Mouse (Mus musculus): ENCODE measurements around the gene Rp9.

The Rp9 gene

DNA sequence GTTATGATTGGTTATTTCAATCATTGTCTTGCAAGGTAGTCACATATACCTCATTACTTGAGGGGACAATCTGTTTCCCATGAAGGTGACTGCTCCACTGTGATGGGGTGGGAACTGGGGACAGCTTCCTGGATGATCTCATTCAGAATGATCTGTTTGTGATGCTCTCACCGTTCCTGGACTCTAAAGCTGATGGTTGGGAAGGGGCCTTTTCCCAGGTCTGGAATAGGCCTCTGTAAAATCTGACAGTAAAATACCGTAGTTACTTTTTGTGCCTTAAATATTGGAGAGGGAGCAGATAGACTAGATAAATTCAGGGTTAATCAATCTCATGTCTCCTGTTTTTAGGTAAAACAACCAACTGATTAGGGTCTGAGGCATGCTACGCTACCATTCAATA lies at the start of gene Rp9:
TSS of gene Rp9 (minus strand) at position 101 of the 400 bp plus-strand sequence.
- no peak for ATAC-seq (ENCODE audit: low TSS enrichment)

DNA sequence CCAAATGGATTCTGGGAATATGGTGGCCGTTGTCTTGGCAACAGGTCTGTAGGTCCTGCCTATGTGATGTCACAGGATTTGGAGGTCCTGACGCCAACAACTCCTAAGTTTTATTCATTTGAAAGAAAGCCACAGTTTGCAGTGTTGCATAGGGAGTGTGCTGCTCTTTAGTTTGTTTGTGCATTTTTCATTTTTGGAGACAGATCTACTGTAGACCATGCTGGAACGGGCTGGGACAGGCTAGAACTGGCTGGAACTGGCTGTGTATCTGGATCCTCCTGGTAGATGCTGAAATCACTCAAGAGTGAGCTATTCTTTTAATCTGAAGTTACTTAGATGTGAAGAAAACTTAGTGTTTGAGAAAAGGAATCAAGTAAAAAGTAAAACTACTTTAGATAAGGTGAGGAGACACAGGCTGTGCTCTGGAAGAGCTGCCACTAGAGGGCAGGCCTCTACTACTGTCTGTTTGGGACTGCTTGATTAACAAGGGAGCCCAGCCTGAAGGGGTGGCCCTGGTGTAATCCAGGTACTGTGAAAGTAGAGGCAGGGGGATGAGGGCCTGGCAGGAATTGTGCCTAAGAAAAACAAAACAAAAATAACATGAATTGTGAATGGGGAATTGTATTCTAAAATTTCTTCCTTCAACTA lies 49.0 kb upstream of the Rp9 start:
- peak; percentile 88 for ATAC-seq (ENCODE audit: low TSS enrichment)

DNA sequence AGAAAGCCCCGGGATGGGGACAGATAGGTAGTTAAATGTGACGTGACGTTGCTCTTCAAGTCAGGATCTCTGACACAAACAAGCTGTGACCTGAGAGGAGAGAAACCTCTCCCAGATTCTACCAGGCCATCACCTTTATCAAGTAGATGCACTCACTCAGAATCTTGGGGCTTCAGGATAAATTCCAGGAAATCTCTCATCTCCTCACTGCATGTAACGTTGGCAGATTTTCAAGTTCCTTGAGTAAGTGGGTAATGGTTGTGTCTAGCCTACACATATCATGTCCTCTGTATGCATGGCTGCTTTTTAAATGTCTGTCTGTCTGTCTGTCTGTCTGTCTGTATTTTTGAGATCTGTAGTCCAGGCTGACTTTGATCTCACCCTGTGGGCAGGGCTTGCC lies 45.5 kb upstream of the Rp9 start:
- ATAC-seq (ENCODE audit: low TSS enrichment): no peak

- no peak for ATAC-seq (ENCODE audit: low TSS enrichment)
These were observed 36.0 kb upstream of the Rp9 start for GRCm38 (mm10) chr9:22505574-22505973.

DNA sequence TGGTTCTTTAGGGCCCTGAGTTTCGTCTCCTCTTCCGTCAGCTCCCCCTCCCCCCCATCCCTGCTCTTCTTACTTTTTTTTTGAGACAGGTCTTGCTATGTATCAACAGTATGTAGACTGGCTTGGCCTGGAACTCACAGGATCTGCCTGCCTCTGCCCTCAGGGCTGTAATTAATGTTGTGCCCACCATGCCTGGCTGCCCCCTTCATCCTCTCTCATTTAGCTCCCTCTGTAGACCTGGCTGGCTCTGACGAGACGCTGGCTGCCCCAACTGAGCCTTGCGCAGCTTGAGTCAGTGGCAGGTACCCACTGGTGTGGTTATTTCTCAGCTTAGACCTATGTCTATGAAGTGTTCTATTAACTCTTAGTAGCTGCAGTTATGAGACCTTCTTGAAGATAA lies 34.0 kb upstream of the Rp9 start:
- no peak for ATAC-seq (ENCODE audit: low TSS enrichment)

DNA sequence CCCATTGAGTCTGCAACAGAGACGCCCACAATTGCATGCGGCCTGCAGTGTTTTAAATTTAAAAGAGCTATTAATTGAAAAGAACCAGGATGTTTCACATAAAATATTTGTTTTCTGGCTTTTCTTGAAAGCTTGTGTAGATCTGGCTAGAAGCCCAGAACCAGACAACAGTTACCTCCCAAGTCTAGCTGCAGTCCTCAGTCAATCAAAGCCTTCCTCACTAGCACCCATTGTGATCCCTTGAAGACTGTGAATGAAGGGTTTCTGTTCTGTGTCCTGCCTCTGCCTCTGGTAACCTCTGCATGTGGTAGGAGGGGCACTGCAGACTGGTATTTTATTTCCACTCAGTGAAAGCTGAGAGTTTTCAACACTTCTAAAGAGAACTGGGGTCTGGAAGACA lies 33.4 kb upstream of the Rp9 start:
- ATAC-seq (ENCODE audit: low TSS enrichment): no peak

DNA sequence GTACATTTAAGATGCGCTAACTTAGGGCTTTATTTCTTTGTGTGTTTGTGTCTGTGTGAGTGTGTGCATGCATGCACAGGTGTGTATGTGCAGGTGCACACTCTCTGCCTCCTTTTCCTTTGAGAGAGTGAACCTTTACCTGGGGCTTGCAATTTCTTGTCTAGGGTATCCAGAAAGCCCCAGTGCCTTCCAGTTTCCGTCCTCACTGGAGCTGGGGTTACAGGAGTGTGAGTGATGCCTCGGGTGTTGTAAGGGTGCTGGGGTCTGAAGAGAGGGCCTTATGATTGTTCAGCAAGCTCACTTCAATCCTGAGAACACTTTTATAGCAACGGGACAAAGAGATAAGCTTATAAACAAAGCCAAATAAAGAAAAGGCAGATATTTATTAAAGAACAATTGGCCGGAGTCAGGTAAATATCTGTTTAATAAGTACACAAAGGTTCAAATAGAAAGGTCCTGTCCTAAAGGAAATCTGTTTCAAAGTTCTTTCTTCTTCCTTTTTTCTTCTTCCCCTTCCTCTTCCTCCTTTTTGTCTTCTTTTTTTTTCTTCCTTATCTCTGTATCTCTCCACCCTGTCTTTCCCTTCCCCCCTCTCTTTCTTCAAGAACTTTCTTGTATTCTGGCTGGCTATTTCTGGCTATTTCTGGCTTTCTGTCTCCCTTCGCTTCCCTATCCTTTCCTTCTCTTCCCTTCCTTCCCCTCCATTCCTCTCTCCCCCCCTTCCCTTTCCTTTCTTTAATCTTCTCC lies 27.7 kb upstream of the Rp9 start:
- no peak for ATAC-seq (ENCODE audit: low TSS enrichment)

DNA sequence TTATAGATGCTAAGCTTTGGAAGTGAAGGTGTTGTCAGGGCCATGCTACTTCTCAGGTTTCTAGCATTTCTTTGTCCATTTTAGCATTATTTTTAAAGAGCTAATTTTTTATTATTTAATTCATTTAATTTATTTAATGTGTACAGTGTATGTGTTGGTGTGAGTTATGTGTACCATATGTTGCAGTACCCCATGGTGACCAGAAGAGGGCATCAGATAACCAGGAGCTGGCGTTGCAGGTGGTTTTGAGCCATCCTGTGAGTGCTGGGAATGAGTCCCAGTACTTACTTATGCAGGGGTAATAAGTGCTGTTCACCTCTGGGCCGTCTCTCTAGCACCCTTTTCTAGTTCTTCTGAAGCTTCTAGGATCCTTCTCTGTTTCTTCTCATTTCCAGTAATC lies 25.6 kb upstream of the Rp9 start:
- ATAC-seq (ENCODE audit: low TSS enrichment): no peak

GRCm38 (mm10) chr9:22494203-22494807 lies 24.8 kb upstream of the Rp9 start:
- no peak for ATAC-seq (ENCODE audit: low TSS enrichment)

DNA sequence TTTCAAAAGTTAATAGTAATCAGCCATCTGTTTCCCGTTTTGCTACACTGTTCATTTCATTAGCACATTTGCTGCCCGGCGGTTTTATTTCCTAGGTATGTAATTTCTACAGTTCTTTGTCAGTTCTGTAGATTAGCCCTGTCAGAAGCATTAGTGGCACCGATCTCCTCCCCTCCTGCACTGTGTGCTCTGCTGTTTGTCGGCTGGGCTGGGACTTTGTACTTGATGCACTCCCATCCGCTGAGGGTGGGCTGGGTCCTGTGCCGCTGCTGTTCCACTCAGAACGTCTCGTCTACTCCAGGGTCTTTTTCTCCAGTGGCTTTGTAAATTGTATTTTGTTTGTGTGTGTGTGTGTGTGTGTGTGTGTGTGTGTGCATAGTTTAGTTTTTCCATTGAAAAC lies 19.4 kb upstream of the Rp9 start:
- no peak for ATAC-seq (ENCODE audit: low TSS enrichment)

DNA sequence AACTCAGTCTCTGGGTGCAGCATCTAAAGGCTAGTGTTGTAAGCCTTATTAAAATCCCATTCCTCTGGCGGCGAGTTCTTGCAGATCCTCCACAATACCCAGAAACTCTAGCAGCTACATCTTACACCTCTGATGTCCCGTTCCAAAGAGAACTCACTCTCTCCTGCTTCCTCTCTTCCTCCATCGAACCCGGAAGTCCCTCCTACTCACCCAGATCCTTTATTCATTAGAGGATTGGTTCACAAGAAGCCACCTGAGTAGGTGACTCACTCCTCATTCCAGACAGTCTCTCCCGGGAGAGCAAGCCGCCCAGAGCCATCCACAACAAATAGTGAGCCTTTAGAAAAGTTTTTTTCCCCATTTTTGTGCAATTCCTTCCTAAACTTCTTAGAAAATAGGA lies 16.7 kb upstream of the Rp9 start:
- ATAC-seq (ENCODE audit: low TSS enrichment): no peak

DNA sequence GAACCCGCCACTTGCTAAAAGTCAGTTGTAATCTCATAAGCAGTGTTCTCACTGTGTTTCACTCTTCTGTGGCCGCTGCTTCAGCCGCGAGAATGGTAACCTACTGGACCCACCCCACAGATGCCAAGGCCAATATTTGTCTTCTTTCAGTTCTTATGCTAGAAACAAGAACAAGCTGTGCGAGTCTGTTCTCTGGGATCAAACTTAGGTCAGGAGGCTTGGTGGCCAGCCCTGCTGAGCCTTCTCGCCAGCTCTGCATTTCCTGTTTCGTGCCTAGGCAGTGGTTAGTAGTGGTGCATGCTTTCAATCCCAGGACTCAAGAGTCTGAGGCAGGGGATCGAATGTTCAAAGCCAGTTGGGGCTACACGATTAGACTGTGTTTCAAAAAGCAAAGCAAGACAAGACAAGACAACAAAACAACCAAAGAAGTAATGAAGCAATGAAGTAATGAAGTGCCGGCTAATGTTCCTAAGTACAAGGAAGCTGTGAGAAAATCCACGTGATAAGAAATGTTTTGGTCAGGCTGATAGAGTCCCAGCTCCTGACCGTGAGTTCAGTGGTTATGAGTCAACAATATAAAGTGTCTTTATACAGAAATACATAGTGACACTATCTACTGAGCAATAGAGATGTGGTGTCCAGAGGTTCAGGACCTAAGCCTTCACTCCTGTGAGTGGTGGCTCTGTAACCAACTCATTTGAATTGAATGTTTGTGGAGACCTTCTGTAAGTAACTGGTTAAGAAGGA lies 15.2 kb upstream of the Rp9 start:
- no peak for ATAC-seq (ENCODE audit: low TSS enrichment)

GRCm38 (mm10) chr9:22483866-22484561 lies 14.5 kb upstream of the Rp9 start:
- ATAC-seq (ENCODE audit: low TSS enrichment): peak; percentile 88

DNA sequence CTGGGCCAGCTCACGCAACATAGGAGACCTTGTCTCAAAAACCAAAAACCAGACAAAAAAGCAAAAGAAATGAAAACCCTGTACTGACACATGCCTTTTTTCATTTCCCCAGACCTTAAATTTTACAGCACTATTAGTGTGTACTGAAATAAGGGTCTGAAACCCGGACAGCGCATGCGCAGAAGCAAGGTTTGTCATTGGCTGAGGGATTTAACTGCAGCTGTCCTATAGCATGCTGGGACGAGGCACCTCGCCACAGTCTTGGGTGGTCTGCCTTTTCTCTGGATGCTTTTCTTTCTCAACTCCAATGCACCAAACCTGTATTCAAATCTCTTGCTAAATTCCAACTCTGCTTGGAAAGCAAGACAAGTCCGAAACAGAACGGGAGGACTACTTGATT lies 9.4 kb upstream of the Rp9 start:
- ATAC-seq (ENCODE audit: low TSS enrichment): no peak

DNA sequence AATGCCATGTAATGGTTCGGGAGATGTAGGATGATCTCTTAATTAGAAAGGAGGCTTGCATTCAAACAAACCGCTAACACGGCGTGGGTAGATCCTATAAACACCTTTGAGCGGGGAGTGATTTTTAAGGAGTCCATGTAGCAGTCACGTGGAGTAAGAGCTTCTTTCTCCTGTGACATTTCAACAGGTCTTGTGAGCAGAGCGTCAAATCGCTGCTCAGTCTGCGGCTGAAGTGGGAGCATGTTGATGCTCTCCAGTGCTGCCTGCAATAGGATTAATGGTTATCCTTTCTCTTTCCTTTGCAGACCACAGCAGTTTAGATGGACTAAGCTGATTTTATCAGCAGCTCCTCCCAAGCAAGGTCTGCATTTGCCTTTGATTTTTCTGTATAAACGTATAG lies 6.7 kb upstream of the Rp9 start:
- ATAC-seq (ENCODE audit: low TSS enrichment): peak; percentile 33

- ATAC-seq (ENCODE audit: low TSS enrichment): peak; percentile 99
These were observed 5.9 kb upstream of the Rp9 start, which contains the start of gene Bbs9 for GRCm38 (mm10) chr9:22475424-22475868. Bbs9 (plus strand) TSS chr9:22475715.

GRCm38 (mm10) chr9:22468899-22469259 lies 664 bp downstream of the Rp9 start:
- no peak for ATAC-seq (ENCODE audit: low TSS enrichment)

GRCm38 (mm10) chr9:22468170-22468898 lies 1.2 kb downstream of the Rp9 start:
- peak; percentile 83 for ATAC-seq (ENCODE audit: low TSS enrichment)

GRCm38 (mm10) chr9:22467371-22468169 lies 2.0 kb downstream of the Rp9 start:
- ATAC-seq (ENCODE audit: low TSS enrichment): peak; percentile 62

DNA sequence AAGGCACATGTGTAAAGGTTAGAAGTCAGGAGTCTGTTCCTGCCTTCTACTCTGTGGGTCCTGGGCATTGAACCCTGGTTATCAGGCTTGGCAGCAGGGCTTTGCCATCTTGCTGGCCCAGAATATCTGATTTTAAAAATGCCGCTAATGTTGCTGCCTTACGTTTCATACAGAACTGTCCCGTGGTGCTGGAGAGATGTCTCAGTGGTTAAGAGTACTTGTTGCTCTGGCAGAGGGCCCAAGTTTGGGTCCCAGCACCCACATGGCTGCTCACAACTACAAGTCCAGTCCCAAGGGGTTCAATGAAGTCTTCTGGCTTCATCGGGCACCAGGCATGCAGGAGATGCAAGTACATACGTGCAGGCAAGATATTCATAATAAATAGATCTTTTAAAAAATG lies 3.3 kb downstream of the Rp9 start:
- ATAC-seq (ENCODE audit: low TSS enrichment): no peak
